Mouse (Mus musculus) ES-E14 (cell line): ENCODE results near the gene Ddx6. TPM values are rescaled to one million over a fixed set of nuclear protein-coding genes. Genes with fewer than 3 reads are reported as not detected.
A peak's percentile ranks its signal among the peaks of the same experiment; 100 is the strongest.

Source experiments
- DNase-seq: peaks from one replicate; pipeline ENCODE4 v3.0.0-alpha.2; 2013; ENCODE audit warnings: low read depth, low spot score
- H3K27ac ChIP-seq: 2 replicates; pipeline ENCODE4 v1.5.1; 2012; ENCODE audit warnings: low read depth, mild to moderate bottlenecking, low read length, moderate library complexity, mixed read lengths; ENCODE audit not compliant: poor library complexity, insufficient read depth, severe bottlenecking
- H3K36me3 ChIP-seq: 2 replicates; pipeline ENCODE4 v1.6.1; 2012; ENCODE audit warnings: mild to moderate bottlenecking, low read length, moderate library complexity, mixed read lengths; ENCODE audit not compliant: control insufficient read depth, poor library complexity, insufficient read depth, severe bottlenecking
- H3K4me1 ChIP-seq, 2 experiments: fragments of 150-350 bp in 1 of 2; sonication (generic) in 1 of 2; 2 replicates each; pipeline ENCODE4 v1.6.1; 2012; ENCODE audit warnings: low read length in 2 of 2, mild to moderate bottlenecking in 1 of 2, mixed read lengths in 1 of 2; ENCODE audit not compliant: control insufficient read depth in 2 of 2, insufficient read depth in 2 of 2, poor library complexity in 1 of 2
- H3K4me3 ChIP-seq, 2 experiments: fragments of 150-350 bp in 1 of 2; sonication (generic) in 1 of 2; 2 replicates each; pipeline ENCODE4 v1.5.1; 2012; ENCODE audit warnings: low read length in 2 of 2, low read depth in 1 of 2, mild to moderate bottlenecking in 1 of 2, mixed read lengths in 1 of 2; ENCODE audit not compliant: insufficient read depth in 1 of 2, poor library complexity in 1 of 2, severe bottlenecking in 1 of 2
- H3K9ac ChIP-seq: 2 replicates; pipeline ENCODE4 v1.6.1; 2012; ENCODE audit warnings: low read depth, mild to moderate bottlenecking, low read length, mixed read lengths; ENCODE audit not compliant: poor library complexity, insufficient read depth, severe bottlenecking
- H3K9me3 ChIP-seq: fragments of 150-350 bp; sonication (generic); 2 replicates; pipeline ENCODE4 v1.6.1; 2012; ENCODE audit warnings: low read depth, mild to moderate bottlenecking, low read length; ENCODE audit not compliant: control insufficient read depth, insufficient read depth
- CHD2 ChIP-seq: IDR thresholded peaks from 2 replicates; pipeline ENCODE4 v1.6.1; 2014; ENCODE audit warnings: mild to moderate bottlenecking, low read depth, low read length, inconsistent platforms
- HCFC1 ChIP-seq: IDR thresholded peaks from 2 replicates; pipeline ENCODE4 v1.6.1; 2012; ENCODE audit warnings: low read length, inconsistent platforms, borderline replicate concordance; ENCODE audit not compliant: insufficient read depth
- MAFK ChIP-seq: IDR thresholded peaks from 2 replicates; pipeline ENCODE4 v1.6.1; 2014; ENCODE audit warnings: mild to moderate bottlenecking, low read depth, low read length, inconsistent platforms; ENCODE audit not compliant: insufficient read depth
- ZC3H11A ChIP-seq: IDR thresholded peaks from 2 replicates; pipeline ENCODE4 v1.6.1; 2012; ENCODE audit warnings: low read depth, mild to moderate bottlenecking, inconsistent platforms, low read length, borderline replicate concordance
- ZNF384 ChIP-seq: IDR thresholded peaks from 2 replicates; pipeline ENCODE4 v1.6.1; 2012; ENCODE audit warnings: low read depth, low read length, inconsistent platforms
- in situ Hi-C, 2 experiments: fragments of 600-800 bp; cut with MboI; formaldehyde crosslinking; loops; one replicate each; pipeline ENCODE4 v1.15.1; 2025; ENCODE audit warnings: low sequenced_read_pairs in 2 of 2, inconsistent platforms in 1 of 2; ENCODE audit not compliant: unreplicated experiment in 2 of 2
- total RNA-seq: library from RNA; depleted of rRNA; stranded (reverse); fragments of 300-350 nt; gene quantifications from 2 replicates; pipeline ENCODE4 v1.2.3, GENCODE M21; 2012; rRNA removed

Ddx6 gene
- 34.9 and 52.7 TPM in 2 replicates for total RNA-seq

DNA sequence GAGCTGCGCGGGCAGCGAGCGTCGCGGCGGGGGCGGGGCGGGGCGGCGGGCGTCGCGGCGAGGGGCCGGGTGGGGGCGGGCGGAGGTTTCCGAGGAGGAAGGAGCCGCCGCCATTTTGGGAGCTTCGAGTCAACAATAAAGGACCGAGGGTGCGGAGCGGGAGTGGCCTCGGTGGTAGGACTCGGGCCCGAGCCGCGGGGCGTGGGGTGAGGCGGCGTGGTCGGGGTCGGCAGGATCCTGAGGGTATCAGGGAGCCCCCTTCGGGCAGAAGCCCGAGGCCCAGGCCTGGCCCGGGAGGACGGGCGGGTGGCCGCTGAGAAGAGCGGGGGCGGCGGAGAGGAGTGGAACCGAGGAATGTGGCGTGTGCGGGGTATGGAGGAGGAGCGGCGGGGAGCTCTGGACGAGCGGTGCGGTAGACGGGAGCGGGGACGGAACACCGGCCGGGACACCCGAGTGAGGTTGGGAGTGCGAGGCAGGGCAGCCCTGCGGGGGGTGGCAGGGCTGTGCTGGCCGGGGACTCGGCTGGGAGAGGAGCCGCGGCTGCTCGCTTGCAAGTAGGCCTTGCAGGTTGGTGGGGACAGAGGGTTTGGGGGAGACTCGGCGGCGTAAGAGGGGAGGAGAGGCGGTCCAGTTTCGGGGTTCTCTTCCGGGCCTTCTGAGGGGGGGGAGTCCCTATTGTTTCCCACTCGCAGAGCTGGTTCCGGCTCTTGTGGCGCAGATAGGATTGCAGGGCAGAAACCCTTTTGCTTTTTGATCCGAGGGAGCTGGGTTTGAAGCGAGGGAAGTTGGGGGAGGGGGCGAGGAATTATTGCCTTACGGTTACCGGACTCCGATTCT is at the start of gene Ddx6:
Gene Ddx6, plus strand, starts transcription at position 114 of the 837 bp plus-strand sequence.
- H3K9me3 ChIP-seq = no peaks in the 10 kb centered on the region
- no peak for DNase-seq

DNA sequence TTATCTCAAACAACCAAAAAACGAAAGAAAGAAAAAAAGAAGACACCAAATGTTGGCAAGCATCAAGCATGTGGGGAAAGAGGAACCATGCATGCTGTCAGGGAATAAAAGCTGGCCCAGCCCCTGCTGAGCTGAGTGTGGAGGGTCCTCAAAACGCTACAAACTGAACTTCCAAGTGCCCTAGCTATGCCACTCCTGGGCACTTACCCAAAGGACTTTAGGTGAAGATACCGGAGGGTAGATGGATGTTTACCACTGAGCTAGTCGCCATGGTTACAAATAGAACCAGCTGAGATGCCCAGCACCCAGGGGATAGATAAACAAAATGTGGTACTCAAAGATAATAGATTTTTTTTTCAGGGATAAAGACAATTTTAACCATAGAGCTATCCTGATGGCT is 43.1 kb upstream of the Ddx6 start, which contains the start of gene Cxcr5:
Gene Cxcr5, minus strand, starts transcription at position 281 of the 400 bp plus-strand sequence.
- no peak for DNase-seq
- H3K27ac ChIP-seq = no peak within 1 kb of the TSS
- no peaks in the 10 kb centered on the region for H3K9me3 ChIP-seq
- H3K9ac ChIP-seq = no peak within 1 kb of the TSS
- TF ChIP-seq CHD2 (no peak), ZC3H11A (no peak), MAFK (no peak), HCFC1 (no peak), ZNF384 (no peak)
- in situ Hi-C loops = no loop called here
- H3K4me3 ChIP-seq = no peak within 1 kb of the TSS
- peaks cover 3 to 12% of the 10 kb centered on the region in 2 experiments; a peak in 2 of 4 replicates for H3K4me1 ChIP-seq
- H3K36me3 ChIP-seq = no peaks in the 10 kb centered on the region

More for the DNA sequence above, at the start of gene Ddx6:
- TF ChIP-seq HCFC1 = peak; percentile 48; the same call in 1 of the 2 replicates
- TF ChIP-seq MAFK = no peak
- Histone ChIP-seq H3K4me3 (peak within 1 kb of the TSS; percentile 86 to 98), H3K27ac (peak within 1 kb of the TSS; percentile 96), H3K36me3 (peaks cover 12% of the 10 kb centered on the region), H3K9ac (peak within 1 kb of the TSS; percentile 100), H3K4me1 (peaks cover 4 to 8% of the 10 kb centered on the region in 2 experiments; a peak in 2 of 4 replicates)
- in situ Hi-C loops = no loop called here

DNA sequence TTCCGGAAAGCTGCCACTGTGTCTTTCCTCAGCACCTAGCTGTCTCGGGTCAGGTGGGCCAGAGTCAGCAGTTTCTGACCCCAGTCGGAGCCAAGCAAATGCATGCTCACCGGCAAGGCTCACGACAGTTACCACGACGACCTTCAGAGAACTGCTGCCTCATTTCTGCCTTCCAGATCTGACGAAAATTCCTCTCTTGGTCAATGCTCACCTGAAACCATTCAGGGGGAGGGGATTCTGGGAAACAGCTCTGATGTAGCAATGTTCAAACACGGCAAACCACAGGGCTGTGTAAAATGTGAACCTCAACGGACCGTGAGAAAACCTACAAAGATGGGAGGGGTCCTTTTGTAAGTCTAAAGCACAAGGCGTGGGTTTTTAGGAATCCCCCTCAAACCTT is 41.8 kb upstream of the Ddx6 start:
- no peaks in the 10 kb centered on the region for H3K9me3 ChIP-seq
- TF ChIP-seq ZNF384 (no peak), CHD2 (no peak), HCFC1 (no peak), MAFK (0 out of 2 replicates have a peak, but pooled peaks have one; percentile 47), ZC3H11A (no peak)
- H3K36me3 ChIP-seq = no peaks in the 10 kb centered on the region
- in situ Hi-C loops = no loop called here
- DNase-seq = no peak
- H3K4me3 ChIP-seq = no peak overlapping the region
- H3K9ac ChIP-seq = no peak overlapping the region
- H3K27ac ChIP-seq = no peak overlapping the region
- H3K4me1 ChIP-seq = peaks cover 3 to 12% of the 10 kb centered on the region in 2 experiments; a peak in 2 of 4 replicates

GRCm38 (mm10) chr9:44565367-44565766 is 39.3 kb upstream of the Ddx6 start:
- in situ Hi-C loops = no loop called here
- Histone ChIP-seq H3K4me3 (no peak overlapping the region), H3K9ac (no peak overlapping the region), H3K27ac (no peak overlapping the region), H3K4me1 (peaks cover 3 to 12% of the 10 kb centered on the region in 2 experiments; a peak in 2 of 4 replicates), H3K9me3 (no peaks in the 10 kb centered on the region), H3K36me3 (no peaks in the 10 kb centered on the region)
- TF ChIP-seq ZC3H11A (no peak), CHD2 (no peak), ZNF384 (no peak), MAFK (no peak), HCFC1 (no peak)
- DNase-seq = no peak
